Mouse (Mus musculus) cortical plate, adult 2 months (tissue): ENCODE measurements around the gene Nkd1. TPM values are rescaled to one million over a fixed set of nuclear protein-coding genes. Genes with fewer than 3 reads are reported as not detected.

Experiments
- H3K27ac ChIP-seq: fragments of 200-500 bp; 2 replicates; pipeline ENCODE4 v1.5.1; 2012; ENCODE audit warnings: low read length, control low read depth, inconsistent platforms; ENCODE audit not compliant: insufficient read depth
- H3K4me1 ChIP-seq: fragments of 200-500 bp; 2 replicates; pipeline ENCODE4 v1.6.1; 2011; ENCODE audit warnings: low read length; ENCODE audit not compliant: control insufficient read depth, insufficient read depth
- H3K4me3 ChIP-seq: fragments of 200-500 bp; 2 replicates; pipeline ENCODE4 v1.5.1; 2011; ENCODE audit warnings: mild to moderate bottlenecking, low read length, control low read depth; ENCODE audit not compliant: insufficient read depth
- CTCF ChIP-seq: fragments of 200-500 bp; IDR thresholded peaks from 2 replicates; pipeline ENCODE4 v1.5.1; 2011; ENCODE audit warnings: mild to moderate bottlenecking, control low read depth, low read length; ENCODE audit not compliant: insufficient read depth; ENCODE audit errors: extremely low read depth
- POLR2A ChIP-seq: fragments of 200-500 bp; IDR thresholded peaks from 2 replicates; pipeline ENCODE4 v1.6.1; 2011; ENCODE audit warnings: mild to moderate bottlenecking, low read length, control low read depth; ENCODE audit not compliant: insufficient read depth; ENCODE audit errors: extremely low read depth
- polyA plus RNA-seq: library from polyadenylated mRNA; depleted of rRNA; stranded (reverse); fragments of >200 nt; gene quantifications from 2 replicates; pipeline ENCODE4 v1.2.3, GENCODE M21; 2012

The Nkd1 gene
- polyA plus RNA-seq, 1 experiment = 22.7 TPM

GRCm38 (mm10) chr8:88559985-88560473 is 38.9 kb downstream of the Nkd1 start:
- no peak overlapping the region for H3K27ac ChIP-seq
- no peak for TF ChIP-seq CTCF
- no peak overlapping the region for H3K4me3 ChIP-seq
- H3K4me1 ChIP-seq = peaks cover 3% of the 10 kb centered on the region

- TF ChIP-seq CTCF = no peak
- no peak for TF ChIP-seq POLR2A
- Histone ChIP-seq H3K27ac (no peak overlapping the region), H3K4me3 (no peak overlapping the region), H3K4me1 (peaks cover 3% of the 10 kb centered on the region)
Observed at GRCm38 (mm10) chr8:88561402-88561801, 40.2 kb downstream of the Nkd1 start.

- Histone ChIP-seq H3K27ac (no peak overlapping the region), H3K4me1 (peaks cover 9% of the 10 kb centered on the region), H3K4me3 (no peak overlapping the region)
- TF ChIP-seq CTCF = no peak
- TF ChIP-seq POLR2A = no peak
Observed at GRCm38 (mm10) chr8:88564256-88564903, 43.2 kb downstream of the Nkd1 start.

- Histone ChIP-seq H3K4me3 (no peak overlapping the region), H3K4me1 (peaks cover 9% of the 10 kb centered on the region), H3K27ac (no peak overlapping the region)
- TF ChIP-seq POLR2A = no peak
- TF ChIP-seq CTCF = no peak
Observed at GRCm38 (mm10) chr8:88566119-88566518, 45.0 kb downstream of the Nkd1 start.

- H3K4me1 ChIP-seq = peaks cover 10% of the 10 kb centered on the region
- H3K27ac ChIP-seq = no peak overlapping the region
- TF ChIP-seq POLR2A (no peak), CTCF (peak; percentile 29; the same call in 1 of the 2 replicates)
- H3K4me3 ChIP-seq = no peak overlapping the region
Observed at GRCm38 (mm10) chr8:88567314-88568121, 46.4 kb downstream of the Nkd1 start.

GRCm38 (mm10) chr8:88568211-88568610 is 47.1 kb downstream of the Nkd1 start:
- H3K4me3 ChIP-seq = no peak overlapping the region
- no peak for TF ChIP-seq POLR2A
- TF ChIP-seq CTCF = no peak
- H3K4me1 ChIP-seq = peaks cover 10% of the 10 kb centered on the region
- H3K27ac ChIP-seq = no peak overlapping the region

- peaks cover 9% of the 10 kb centered on the region for H3K4me1 ChIP-seq
- no peak overlapping the region for H3K27ac ChIP-seq
- no peak overlapping the region for H3K4me3 ChIP-seq
- TF ChIP-seq CTCF (no peak), POLR2A (no peak)
Observed at GRCm38 (mm10) chr8:88569366-88569765, 48.2 kb downstream of the Nkd1 start.

- H3K27ac ChIP-seq = 0 out of 2 replicates have a peak overlapping the region, but pooled peaks have one; percentile 4
Observed at GRCm38 (mm10) chr8:88570293-88570998, 49.3 kb downstream of the Nkd1 start.

GRCm38 (mm10) chr8:88571434-88572184 is 50.5 kb downstream of the Nkd1 start:
- Histone ChIP-seq H3K4me1 (peaks cover 14% of the 10 kb centered on the region), H3K27ac (no peak overlapping the region), H3K4me3 (no peak overlapping the region)
- TF ChIP-seq POLR2A (no peak), CTCF (no peak)

More at GRCm38 (mm10) chr8:88570293-88570998, 49.3 kb downstream of the Nkd1 start:
- TF ChIP-seq CTCF (no peak), POLR2A (no peak)
- Histone ChIP-seq H3K4me3 (no peak overlapping the region), H3K4me1 (peaks cover 9% of the 10 kb centered on the region)
